Mouse (Mus musculus) frontal cortex, postnatal 25 days (tissue): ENCODE results near the gene Cntnap2.

Source experiments
- DNase-seq, 2 experiments: peaks; one replicate each; pipeline ENCODE4 v3.0.0; 2022; ENCODE audit warnings: low spot score in 2 of 2

The Cntnap2 gene

DNA sequence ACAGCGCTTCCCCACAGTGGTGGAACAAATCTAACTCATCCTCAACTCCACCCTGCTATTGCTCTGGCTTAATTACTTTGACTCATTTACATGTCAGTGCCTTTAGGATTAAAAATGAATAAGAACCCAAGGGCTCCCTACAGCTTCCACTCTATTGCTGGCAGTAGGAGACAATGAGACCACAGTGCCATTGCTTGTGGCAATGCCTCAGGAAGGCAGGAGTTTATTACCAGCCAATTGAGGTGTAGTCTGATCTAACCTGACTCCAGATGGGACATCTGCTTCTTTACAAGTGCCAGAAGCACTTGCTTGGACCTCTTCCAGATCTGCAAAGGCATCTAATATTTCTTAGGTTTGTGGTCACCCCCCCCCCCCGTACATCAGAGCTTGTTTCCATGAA lies 1615.9 kb downstream of the Cntnap2 start:
- no peak for DNase-seq

GRCm38 (mm10) chr6:46675621-46676020 lies 1616.5 kb downstream of the Cntnap2 start:
- DNase-seq, result no peak

GRCm38 (mm10) chr6:46696187-46696586 lies 1637.0 kb downstream of the Cntnap2 start:
- no peak for DNase-seq

GRCm38 (mm10) chr6:46699343-46699742 lies 1640.2 kb downstream of the Cntnap2 start:
- DNase-seq, result no peak

DNA sequence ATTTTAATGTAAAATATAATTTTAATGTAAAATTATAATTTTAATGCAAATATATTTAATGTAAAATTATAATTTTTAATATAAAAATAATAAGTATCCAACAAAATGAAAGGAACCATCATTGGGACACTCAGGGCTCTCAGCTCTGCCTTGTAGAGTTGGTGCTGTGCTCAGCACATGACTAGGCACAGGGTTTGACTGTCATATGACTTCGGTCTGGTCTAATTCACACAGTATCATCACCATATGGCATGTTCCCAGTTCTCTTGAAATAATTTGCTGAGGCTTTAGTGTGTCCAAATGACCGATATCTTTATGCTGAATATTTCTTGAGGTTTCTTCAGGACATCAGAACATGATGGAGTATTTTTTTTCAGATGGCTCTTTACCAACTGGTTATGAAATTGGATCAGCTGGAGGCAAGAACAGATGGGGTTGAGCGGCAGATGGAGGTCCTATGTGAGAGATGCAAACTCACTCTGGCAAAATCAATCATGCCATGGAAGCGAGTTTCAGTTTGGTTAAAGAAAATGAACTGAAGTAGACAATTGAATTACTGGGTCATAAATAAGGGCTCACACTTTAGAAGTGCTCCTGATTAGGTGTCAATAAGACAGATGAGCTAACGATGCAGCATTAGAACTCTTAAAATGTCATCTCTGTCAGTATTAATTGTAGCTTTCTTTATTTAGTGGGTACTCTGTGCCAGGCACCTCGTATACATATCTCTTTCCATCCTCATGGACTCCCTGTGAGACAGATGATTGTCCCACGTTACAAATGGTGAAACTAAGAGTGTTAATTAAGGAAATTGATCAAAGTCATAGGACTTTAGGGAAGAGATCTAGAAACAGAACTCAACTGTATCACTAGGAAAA lies 1645.4 kb downstream of the Cntnap2 start:
- no peak for DNase-seq

GRCm38 (mm10) chr6:46705926-46706325 lies 1646.8 kb downstream of the Cntnap2 start:
- no peak for DNase-seq

GRCm38 (mm10) chr6:46716576-46716975 lies 1657.4 kb downstream of the Cntnap2 start:
- DNase-seq, result no peak

DNA sequence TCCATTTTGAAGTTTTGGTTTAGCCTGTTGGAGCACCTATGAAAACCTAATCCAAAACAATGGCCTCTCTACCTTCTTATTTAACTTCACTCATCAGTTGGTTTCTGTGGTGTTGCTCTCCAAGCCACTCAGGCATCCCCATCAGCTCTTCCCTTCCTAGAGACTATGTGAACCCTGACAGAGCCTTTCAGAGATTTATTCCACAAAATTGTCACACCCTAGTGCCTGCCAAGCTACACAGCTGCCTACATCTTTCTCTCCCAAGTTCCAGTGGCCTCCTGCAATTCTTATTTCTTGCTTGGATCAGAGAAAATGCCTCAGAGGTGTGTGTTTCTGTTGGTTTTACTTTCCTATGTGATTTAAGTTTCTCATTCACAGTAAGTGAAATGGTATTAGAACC lies 1674.6 kb downstream of the Cntnap2 start:
- no peak for DNase-seq

DNA sequence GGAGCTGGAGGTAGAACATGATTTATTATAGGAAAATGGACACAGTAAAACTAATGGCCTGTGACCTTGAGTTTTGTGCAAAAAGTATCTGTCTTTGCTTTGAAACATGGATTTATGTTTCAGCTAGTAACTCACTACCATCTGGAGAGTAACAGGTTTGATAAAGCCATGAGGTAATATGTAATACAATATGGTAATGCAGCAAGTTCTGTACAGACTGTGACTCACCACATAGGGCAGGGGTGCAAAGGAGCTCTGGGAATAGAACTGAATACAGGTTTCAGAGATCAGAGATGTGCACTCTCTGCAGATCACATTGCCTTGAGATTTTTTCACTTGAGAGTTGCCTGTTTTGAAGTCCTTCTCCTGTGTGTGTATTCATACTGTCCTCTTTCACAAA lies 1689.3 kb downstream of the Cntnap2 start:
- no peak for DNase-seq

DNA sequence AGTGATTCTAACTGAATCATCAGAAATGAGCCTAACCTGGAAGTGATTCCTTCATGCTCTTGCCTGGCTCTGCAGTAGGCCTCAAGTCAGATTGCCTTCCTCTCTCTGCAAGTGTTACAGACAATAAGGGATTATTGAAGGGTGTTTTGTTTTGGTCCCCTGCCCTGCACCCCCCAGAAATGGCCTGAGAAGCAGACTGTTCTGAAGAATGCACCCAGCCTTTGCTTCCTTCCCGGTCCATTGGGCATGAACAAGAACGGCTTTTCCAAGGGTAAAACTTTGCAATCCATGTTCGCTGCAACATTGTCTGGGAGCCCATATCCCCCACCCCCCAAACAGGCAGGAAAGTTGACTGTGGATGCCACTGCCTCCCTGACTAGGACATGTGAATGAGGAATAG lies 1704.3 kb downstream of the Cntnap2 start:
- no peak for DNase-seq

- no peak for DNase-seq
Observed at GRCm38 (mm10) chr6:46774529-46774928, 1715.4 kb downstream of the Cntnap2 start.

- DNase-seq, result no peak
Observed at GRCm38 (mm10) chr6:46802264-46803110, 1743.3 kb downstream of the Cntnap2 start.

DNA sequence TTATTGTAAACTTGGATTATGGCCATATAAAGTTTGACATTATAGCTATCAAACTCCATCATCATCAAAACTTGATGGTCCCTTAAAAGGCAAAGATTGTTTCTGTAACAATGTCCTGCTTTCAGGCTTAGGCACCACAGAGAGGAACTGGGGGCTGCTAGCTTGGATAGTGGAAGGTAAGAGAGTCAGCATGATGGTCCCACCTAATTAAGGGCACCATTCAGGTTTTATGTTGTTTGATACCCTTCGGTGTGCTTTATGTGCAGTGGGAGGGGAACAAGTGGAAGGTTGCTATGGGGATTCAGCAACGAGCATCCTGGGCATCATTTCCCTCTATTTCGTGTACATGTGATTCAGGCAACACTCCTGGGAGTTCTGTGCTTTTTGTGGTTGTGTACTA lies 1797.5 kb downstream of the Cntnap2 start:
- no peak for DNase-seq

DNA sequence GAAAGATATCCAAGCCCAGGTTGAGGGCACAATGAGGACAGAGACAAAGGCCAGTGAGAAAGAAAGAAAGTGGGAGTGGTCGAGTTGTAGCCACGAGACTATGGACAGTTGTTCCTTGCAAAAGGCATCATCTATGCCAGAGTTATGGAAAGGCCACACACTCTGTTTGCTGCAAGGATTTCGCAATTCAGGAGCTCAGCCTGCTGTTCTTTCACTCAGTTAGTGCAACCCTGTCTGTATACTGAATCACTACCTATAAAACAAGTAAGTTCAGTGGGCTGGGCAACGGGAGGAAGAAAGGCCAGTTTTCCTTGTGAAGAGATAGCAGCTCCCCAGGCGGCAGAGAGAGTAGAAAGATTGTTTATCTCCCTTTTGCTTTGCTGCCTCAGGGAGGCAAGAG lies 1801.9 kb downstream of the Cntnap2 start:
- DNase-seq, result no peak

DNA sequence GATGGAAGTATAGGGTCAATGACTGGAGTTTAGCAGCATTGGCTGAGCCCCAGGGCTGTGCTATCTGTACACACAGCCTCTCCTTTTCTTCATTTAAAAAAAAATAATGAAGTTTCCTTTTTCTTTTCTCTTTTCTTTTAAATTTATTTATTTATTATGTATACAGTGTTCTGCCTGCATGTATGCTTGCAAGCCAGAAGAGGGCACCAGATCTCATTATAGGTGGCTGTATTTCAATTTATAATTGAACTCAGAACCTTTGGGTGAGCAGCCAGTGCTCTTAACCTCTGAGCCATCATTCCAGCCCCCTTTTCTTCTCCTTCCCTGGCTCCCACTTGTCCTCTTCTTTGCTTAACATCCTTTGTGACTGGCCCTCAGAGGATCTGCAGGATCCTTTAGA lies 1807.2 kb downstream of the Cntnap2 start:
- no peak for DNase-seq

DNA sequence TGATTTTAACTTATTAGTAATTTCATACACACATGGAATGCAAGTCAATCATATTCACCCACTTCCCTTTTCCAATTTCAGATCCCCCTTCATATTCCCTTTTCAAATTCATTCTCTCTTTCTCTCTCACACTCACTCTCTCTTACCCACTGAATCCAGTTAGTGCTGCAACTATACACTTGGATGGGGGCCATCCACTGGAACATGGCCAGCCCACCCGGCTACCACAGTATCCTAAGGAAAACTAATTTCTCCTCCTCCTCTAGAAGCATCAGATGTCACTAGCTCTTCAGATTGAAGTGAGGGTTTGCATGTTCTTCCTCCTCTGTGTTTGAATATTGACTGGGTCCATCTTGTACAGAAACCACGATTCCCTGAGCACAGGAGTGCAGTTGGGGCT lies 1827.1 kb downstream of the Cntnap2 start:
- DNase-seq, result no peak

- no peak for DNase-seq
Observed at GRCm38 (mm10) chr6:46909167-46909566, 1850.0 kb downstream of the Cntnap2 start.

- DNase-seq, result no peak
Observed at GRCm38 (mm10) chr6:46918701-46919274, 1859.6 kb downstream of the Cntnap2 start.

- DNase-seq, result no peak
Observed at GRCm38 (mm10) chr6:46919973-46920372, 1860.8 kb downstream of the Cntnap2 start.

DNA sequence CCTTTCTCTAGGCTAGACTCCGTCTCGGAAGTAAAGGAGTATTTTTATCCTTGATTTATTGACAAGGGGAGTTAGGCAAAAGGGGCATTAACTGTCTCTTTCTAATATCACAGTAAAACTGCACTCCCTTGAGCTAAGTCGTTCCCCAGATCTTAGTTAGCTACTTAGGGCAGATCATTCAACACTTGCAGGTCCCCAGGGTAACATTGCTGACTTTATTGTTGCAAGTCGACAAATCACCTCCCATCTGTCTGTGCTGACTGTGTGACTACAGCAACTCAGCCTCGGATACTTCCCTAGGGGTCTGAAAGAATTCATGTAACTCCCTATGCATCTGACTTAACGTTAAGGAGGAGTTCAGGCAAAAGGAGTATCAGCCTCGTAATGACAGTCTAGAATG lies 1865.6 kb downstream of the Cntnap2 start:
- DNase-seq, result no peak

DNA sequence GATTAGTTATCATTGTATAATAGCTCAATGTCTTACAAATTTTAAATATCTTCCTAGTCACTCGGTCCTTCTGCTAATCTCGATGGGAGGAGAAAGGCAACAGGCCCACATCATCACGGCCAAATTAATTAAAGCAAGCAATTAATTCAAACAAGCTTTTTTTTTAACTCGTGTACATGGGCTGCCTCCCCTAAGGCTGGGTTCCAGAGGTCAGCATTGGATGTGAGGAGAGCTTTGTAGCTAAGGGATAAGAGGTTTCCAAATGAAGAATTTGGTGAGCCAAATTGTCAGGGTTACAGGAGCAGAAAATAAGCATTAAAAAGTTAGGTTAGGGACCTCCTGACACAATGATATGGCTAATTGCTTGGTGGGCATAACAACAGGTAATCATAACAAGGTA lies 1886.5 kb downstream of the Cntnap2 start:
- DNase-seq, result no peak

DNA sequence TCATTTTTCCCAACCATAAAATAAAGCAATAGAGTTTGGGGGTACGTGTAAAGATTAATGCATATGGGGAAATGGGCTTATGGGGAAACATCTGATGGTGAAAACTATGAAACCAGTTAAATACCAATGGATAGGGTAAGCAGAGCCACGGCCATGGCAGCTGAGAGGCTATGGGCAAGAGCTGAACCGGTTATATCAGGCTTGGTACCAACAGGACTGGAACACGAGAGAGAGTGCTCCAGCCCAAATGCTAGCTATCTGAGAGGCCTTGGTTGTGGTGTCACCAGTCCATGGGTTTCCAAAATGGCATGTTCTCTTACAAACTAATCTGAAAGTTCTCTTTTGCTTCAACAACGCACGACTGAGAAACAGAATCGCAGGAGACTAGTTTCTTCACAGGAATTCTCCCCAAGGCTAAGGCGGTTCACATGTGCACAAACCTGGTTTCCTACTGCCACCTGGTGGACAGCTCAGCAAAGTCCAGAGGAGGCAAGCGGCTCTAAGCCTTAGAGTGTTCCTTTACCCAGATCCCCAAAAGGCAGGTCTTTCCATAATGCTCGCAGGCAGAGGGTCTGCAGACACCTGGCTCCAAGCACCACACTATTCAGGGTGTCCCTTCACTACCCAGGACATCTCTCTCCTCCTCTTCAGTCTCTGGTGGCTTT lies 1902.0 kb downstream of the Cntnap2 start:
- DNase-seq, result peak; percentile 49 to 75
